Mouse (Mus musculus): ENCODE data around the gene Polr2f.

GRCm38 (mm10) chr15:79134496-79135270 is 6.1 kb upstream of the Polr2f start:
- TF ChIP-seq CTCF (IDR thresholded peaks at IDR 0.05; ENCODE audit: low read depth) (no peak), EP300 (optimal IDR thresholded peaks at IDR 0.05) (no peak)

All from stomach, postnatal 0 days (tissue).